Mouse (Mus musculus) MEL (cell line): Measurements from ENCODE around the gene Spata31d1a. TPM values are rescaled to one million over a fixed set of nuclear protein-coding genes. Genes with fewer than 3 reads are reported as not detected.
"Not testable (repeated sequence)": the region's sequence is repeated elsewhere in the genome, so short reads cannot be mapped to it uniquely, and the experiment has no call there.

Experiments
- DNase-seq: peaks from one replicate; pipeline ENCODE4 v3.0.0; 2011; ENCODE audit warnings: low read depth, low spot score
- H3K27ac ChIP-seq: 2 replicates; pipeline ENCODE4 v1.5.1; 2012; ENCODE audit warnings: low read depth, mild to moderate bottlenecking, control low read depth, low read length, moderate library complexity; ENCODE audit not compliant: control insufficient read depth
- H3K27me3 ChIP-seq, 2 experiments: fragments of 150-350 bp in 1 of 2; sonication (generic) in 1 of 2; 2 replicates each; pipeline ENCODE4 v1.6.1; 2012; ENCODE audit warnings: low read length in 2 of 2, mild to moderate bottlenecking in 2 of 2, improper control_type of control experiment in 1 of 2, moderate library complexity in 1 of 2; ENCODE audit not compliant: insufficient read depth in 2 of 2, control insufficient read depth in 1 of 2
- H3K36me3 ChIP-seq, 2 experiments: 2 replicates each; pipeline ENCODE4 v1.6.1; 2012 to 2014; ENCODE audit warnings: low read length in 2 of 2, improper control_type of control experiment in 1 of 2, inconsistent platforms in 1 of 2, mild to moderate bottlenecking in 1 of 2; ENCODE audit not compliant: insufficient read depth in 2 of 2, control insufficient read depth in 1 of 2
- H3K4me1 ChIP-seq, 2 experiments: fragments of 150-350 bp in 1 of 2; sonication (generic) in 1 of 2; 2 replicates each; pipeline ENCODE4 v1.6.1; 2012; ENCODE audit warnings: low read length in 2 of 2, improper control_type of control experiment in 1 of 2, mild to moderate bottlenecking in 1 of 2; ENCODE audit not compliant: insufficient read depth in 2 of 2, control insufficient read depth in 1 of 2
- H3K4me3 ChIP-seq, 2 experiments: fragments of 150-350 bp in 1 of 2; sonication (generic) in 1 of 2; 2 replicates each; pipeline ENCODE4 v1.5.1; 2012; ENCODE audit warnings: low read depth in 2 of 2, low read length in 2 of 2, mild to moderate bottlenecking in 2 of 2, moderate library complexity in 2 of 2, control low read depth in 1 of 2, improper control_type of control experiment in 1 of 2; ENCODE audit not compliant: control insufficient read depth in 1 of 2, insufficient read depth in 1 of 2
- H3K79me2 ChIP-seq: 2 replicates; pipeline ENCODE4 v1.6.1; 2012; ENCODE audit warnings: mild to moderate bottlenecking, low read length, moderate library complexity; ENCODE audit not compliant: control insufficient read depth, poor library complexity, insufficient read depth
- H3K9ac ChIP-seq: 2 replicates; pipeline ENCODE4 v1.6.1; 2012; ENCODE audit warnings: low read depth, mild to moderate bottlenecking, control low read depth, low read length, moderate library complexity; ENCODE audit not compliant: control insufficient read depth, poor library complexity, severe bottlenecking
- H3K9me3 ChIP-seq: fragments of 150-350 bp; sonication (generic); replicated peaks from 2 replicates; pipeline ENCODE4 v1.6.1; 2012; ENCODE audit warnings: mild to moderate bottlenecking, low read length, improper control_type of control experiment, moderate library complexity; ENCODE audit not compliant: insufficient read depth
- CTCF ChIP-seq, 3 experiments: IDR thresholded peaks in 2 of 3; conservative IDR thresholded peaks in 1 of 3; 2 replicates each; pipeline ENCODE4 v1.5.1; 2011 to 2012; ENCODE audit warnings: low read length in 3 of 3, low read depth in 2 of 3, mild to moderate bottlenecking in 2 of 3, improper control_type of control experiment in 1 of 3, inconsistent platforms in 1 of 3, mixed read lengths in 1 of 3, moderate library complexity in 1 of 3; ENCODE audit not compliant: control insufficient read depth in 1 of 3, insufficient read depth in 1 of 3, poor library complexity in 1 of 3, severe bottlenecking in 1 of 3
- E2F4 ChIP-seq: IDR thresholded peaks from 2 replicates; pipeline ENCODE4 v1.6.1; 2011; ENCODE audit warnings: low read depth, low read length, improper control_type of control experiment, borderline replicate concordance
- HCFC1 ChIP-seq: IDR thresholded peaks from 2 replicates; pipeline ENCODE4 v1.6.1; 2012; ENCODE audit warnings: low read depth, mild to moderate bottlenecking, inconsistent platforms, low read length, improper control_type of control experiment, moderate library complexity
- MAX ChIP-seq: IDR thresholded peaks from 2 replicates; pipeline ENCODE4 v1.6.1; 2011; ENCODE audit warnings: low read length, improper control_type of control experiment
- MAZ ChIP-seq: IDR thresholded peaks from 2 replicates; pipeline ENCODE4 v1.6.1; 2012; ENCODE audit warnings: low read depth, mild to moderate bottlenecking, inconsistent platforms, low read length, improper control_type of control experiment
- POLR2A ChIP-seq, 2 experiments: IDR thresholded peaks; 2 replicates each; pipeline ENCODE4 v1.6.1; 2011 to 2012; ENCODE audit warnings: low read length in 2 of 2, mild to moderate bottlenecking in 2 of 2, control low read depth in 1 of 2, improper control_type of control experiment in 1 of 2, low read depth in 1 of 2, moderate library complexity in 1 of 2; ENCODE audit not compliant: control insufficient read depth in 1 of 2, insufficient read depth in 1 of 2, poor library complexity in 1 of 2
- RAD21 ChIP-seq: IDR thresholded peaks from 2 replicates; pipeline ENCODE4 v1.6.1; 2011; ENCODE audit warnings: mild to moderate bottlenecking, low read depth, low read length, improper control_type of control experiment
- SMC3 ChIP-seq: IDR thresholded peaks from 2 replicates; pipeline ENCODE4 v1.6.1; 2011; ENCODE audit warnings: low read depth, low read length, improper control_type of control experiment
- USF1 ChIP-seq: IDR thresholded peaks from 2 replicates; pipeline ENCODE4 v1.6.1; 2014; ENCODE audit warnings: low read depth, mild to moderate bottlenecking, inconsistent platforms, low read length, improper control_type of control experiment, moderate library complexity
- ZC3H11A ChIP-seq: IDR thresholded peaks from 2 replicates; pipeline ENCODE4 v1.6.1; 2012; ENCODE audit warnings: low read depth, mild to moderate bottlenecking, inconsistent platforms, low read length, improper control_type of control experiment
- ZMIZ1 ChIP-seq: IDR thresholded peaks from 2 replicates; pipeline ENCODE4 v1.6.1; 2012; ENCODE audit warnings: low read depth, mild to moderate bottlenecking, inconsistent platforms, low read length, improper control_type of control experiment, moderate library complexity
- polyA plus RNA-seq, 2 experiments: library from polyadenylated mRNA; stranded (reverse) in 1 of 2; unstranded in 1 of 2; fragments of >175 nt in 1 of 2; fragments of >200 nt in 1 of 2; gene quantifications; 2 replicates each; pipeline versions ENCODE4 v1.2.1 to v1.2.4; 2012; ENCODE audit warnings: low replicate concordance in 2 of 2, low read depth in 1 of 2; ENCODE audit not compliant: insufficient read length in 2 of 2, insufficient read depth in 1 of 2, missing spikeins in 1 of 2
- total RNA-seq: library from RNA; depleted of rRNA; stranded (reverse); fragments of 300-350 nt; gene quantifications from 2 replicates; pipeline ENCODE4 v1.2.3, GENCODE M21; 2012

The Spata31d1a gene
- total and polyA plus RNA-seq, 3 experiments, result 0.03 TPM; not detected in 2

GRCm38 (mm10) chr13:59735190-59735589 is 25.1 kb upstream of the Spata31d1a start:
- peak; percentile 86 for DNase-seq
- H3K4me3 ChIP-seq, result no peak overlapping the region
- peaks cover 0 to 6% of the 10 kb centered on the region in 2 experiments; a peak in 2 of 4 replicates for H3K36me3 ChIP-seq
- H3K79me2 ChIP-seq, result no peaks in the 10 kb centered on the region
- TF ChIP-seq ZMIZ1, result no peak
- TF ChIP-seq SMC3, result peak; percentile 51
- peak; percentile 13 to 52 (median 17); a peak in 2 of 6 replicates for TF ChIP-seq CTCF (IDR thresholded peaks at IDR 0.05 in 2 of 3, conservative IDR thresholded peaks at IDR 0.05 in 1 of 3; ENCODE audit: control insufficient read depth in 1 of 3, insufficient read depth in 1 of 3, low read depth in 2 of 3, low read length in 3 of 3, poor library complexity in 1 of 3, severe bottlenecking in 1 of 3)
- TF ChIP-seq RAD21, result peak; percentile 6; the same call in 1 of the 2 replicates
- no peak for TF ChIP-seq POLR2A (IDR thresholded peaks at IDR 0.05; ENCODE audit: control insufficient read depth in 1 of 2, insufficient read depth in 1 of 2, low read depth in 1 of 2, low read length in 2 of 2, poor library complexity in 1 of 2)
- 0 out of 2 replicates have a peak, but pooled peaks have one; percentile 30 for TF ChIP-seq MAZ
- TF ChIP-seq HCFC1, result no peak
- 0 out of 2 replicates have a peak, but pooled peaks have one; percentile 15 for TF ChIP-seq ZC3H11A
- no peaks in the 10 kb centered on the region for H3K27me3 ChIP-seq
- no peaks in the 10 kb centered on the region for H3K9me3 ChIP-seq
- peaks cover 0 to 14% of the 10 kb centered on the region in 2 experiments; a peak in 2 of 4 replicates for H3K4me1 ChIP-seq
- H3K9ac ChIP-seq, result no peak overlapping the region
- no peak overlapping the region for H3K27ac ChIP-seq

- H3K27me3 ChIP-seq, result not testable (repeated sequence)
- H3K9ac ChIP-seq, result peak overlapping the region; percentile 19
- H3K4me3 ChIP-seq, result peak overlapping the region; percentile 15 to 38; a peak in 3 of 4 replicates
- peak; percentile 82 for TF ChIP-seq USF1
- TF ChIP-seq, all 39 proteins: peak for 1; not testable (repeated sequence) for 38
- not testable (repeated sequence) for H3K9me3 ChIP-seq, H3K36me3 ChIP-seq, H3K79me2 ChIP-seq
- H3K4me1 ChIP-seq, result peaks cover 0 to 14% of the 10 kb centered on the region in 2 experiments; a peak in 2 of 4 replicates
- H3K27ac ChIP-seq, result peak overlapping the region; percentile 52
- peak; percentile 62 for DNase-seq
These were observed 24.2 kb upstream of the Spata31d1a start for GRCm38 (mm10) chr13:59734347-59734746.

- H3K27ac ChIP-seq, result peak overlapping the region; percentile 44; the same call in 1 of the 2 replicates
- no peaks in the 10 kb centered on the region for H3K79me2 ChIP-seq
- peak; percentile 66 for DNase-seq
- peaks cover 0 to 6% of the 10 kb centered on the region in 2 experiments; a peak in 2 of 4 replicates for H3K36me3 ChIP-seq
- no peaks in the 10 kb centered on the region for H3K27me3 ChIP-seq
- peaks cover 0 to 14% of the 10 kb centered on the region in 2 experiments; a peak in 2 of 4 replicates for H3K4me1 ChIP-seq
- no peaks in the 10 kb centered on the region for H3K9me3 ChIP-seq
- no peak overlapping the region for H3K4me3 ChIP-seq
- TF ChIP-seq MAX (peak; percentile 26; the same call in 1 of the 2 replicates), E2F4 (no peak)
- no peak overlapping the region for H3K9ac ChIP-seq
These were observed 23.8 kb upstream of the Spata31d1a start for GRCm38 (mm10) chr13:59733936-59734335.
